Mouse (Mus musculus): ENCODE measurements around the gene Eif4g2. TPM values are rescaled to one million over a fixed set of nuclear protein-coding genes. Genes with fewer than 3 reads are reported as not detected.

Eif4g2 gene
- polyA plus RNA-seq, 1 experiment: 88.3 TPM

GRCm38 (mm10) chr7:111109161-111109560, 26.3 kb upstream of the Eif4g2 start:
- TF ChIP-seq POLR2A (IDR thresholded peaks at IDR 0.05; ENCODE audit: borderline replicate concordance, extremely low read depth, low read depth, low read length): no peak
- TF ChIP-seq CTCF (IDR thresholded peaks at IDR 0.05; ENCODE audit: insufficient read depth, low read length): no peak
- Histone ChIP-seq H3K4me1 (ENCODE audit: control insufficient read depth, insufficient read depth, low read length) (no peaks in the 10 kb centered on the region), H3K4me3 (replicated peaks; ENCODE audit: extremely low read depth, low read depth, low read length) (no peak overlapping the region)
- no peak for DNase-seq
- WGBS: 86% methylated on average over 2 of the region's 2 CpGs

GRCm38 (mm10) chr7:111098196-111098595, 15.4 kb upstream of the Eif4g2 start:
- 100% methylated on average over 1 of the region's 1 CpGs for WGBS
- no peak for DNase-seq
- no peak overlapping the region for H3K4me3 ChIP-seq (replicated peaks; ENCODE audit: extremely low read depth, low read depth, low read length)
- no peaks in the 10 kb centered on the region for H3K4me1 ChIP-seq (ENCODE audit: control insufficient read depth, insufficient read depth, low read length)
- TF ChIP-seq CTCF (IDR thresholded peaks at IDR 0.05; ENCODE audit: insufficient read depth, low read length) (no peak), POLR2A (IDR thresholded peaks at IDR 0.05; ENCODE audit: borderline replicate concordance, extremely low read depth, low read depth, low read length) (no peak)

- 64% methylated on average over 2 of the region's 2 CpGs for WGBS
- TF ChIP-seq POLR2A (IDR thresholded peaks at IDR 0.05; ENCODE audit: borderline replicate concordance, extremely low read depth, low read depth, low read length): no peak
- TF ChIP-seq CTCF (IDR thresholded peaks at IDR 0.05; ENCODE audit: insufficient read depth, low read length): no peak
- no peak overlapping the region for H3K4me3 ChIP-seq (replicated peaks; ENCODE audit: extremely low read depth, low read depth, low read length)
- DNase-seq: no peak
- no peaks in the 10 kb centered on the region for H3K4me1 ChIP-seq (ENCODE audit: control insufficient read depth, insufficient read depth, low read length)
Measured at GRCm38 (mm10) chr7:111095169-111095568, 12.3 kb upstream of the Eif4g2 start.

- no peak for DNase-seq
- TF ChIP-seq POLR2A (IDR thresholded peaks at IDR 0.05; ENCODE audit: borderline replicate concordance, extremely low read depth, low read depth, low read length) (no peak), CTCF (IDR thresholded peaks at IDR 0.05; ENCODE audit: insufficient read depth, low read length) (no peak)
- H3K4me1 ChIP-seq (ENCODE audit: control insufficient read depth, insufficient read depth, low read length): peaks cover 6% of the 10 kb centered on the region
- no peak overlapping the region for H3K4me3 ChIP-seq (replicated peaks; ENCODE audit: extremely low read depth, low read depth, low read length)
Measured at GRCm38 (mm10) chr7:111085153-111085552, 2.3 kb upstream of the Eif4g2 start.

- DNase-seq: no peak
- WGBS: 52% methylated on average over 2 of the region's 2 CpGs
Measured at GRCm38 (mm10) chr7:111084443-111084842, 1.6 kb upstream of the Eif4g2 start.

GRCm38 (mm10) chr7:111083733-111084120, 897 bp upstream of the Eif4g2 start:
- H3K4me1 ChIP-seq (ENCODE audit: control insufficient read depth, insufficient read depth, low read length): peaks cover 10% of the 10 kb centered on the region
- no peak for TF ChIP-seq POLR2A (IDR thresholded peaks at IDR 0.05; ENCODE audit: borderline replicate concordance, extremely low read depth, low read depth, low read length)
- no peak for TF ChIP-seq CTCF (IDR thresholded peaks at IDR 0.05; ENCODE audit: insufficient read depth, low read length)
- DNase-seq: no peak
- peak overlapping the region; percentile 94 for H3K4me3 ChIP-seq (replicated peaks; ENCODE audit: extremely low read depth, low read depth, low read length)
- 9% methylated on average over 4 of the region's 4 CpGs for WGBS

More at GRCm38 (mm10) chr7:111084443-111084842, 1.6 kb upstream of the Eif4g2 start:
- peaks cover 8% of the 10 kb centered on the region for H3K4me1 ChIP-seq (ENCODE audit: control insufficient read depth, insufficient read depth, low read length)
- TF ChIP-seq CTCF (IDR thresholded peaks at IDR 0.05; ENCODE audit: insufficient read depth, low read length) (no peak), POLR2A (IDR thresholded peaks at IDR 0.05; ENCODE audit: borderline replicate concordance, extremely low read depth, low read depth, low read length) (no peak)
- H3K4me3 ChIP-seq (replicated peaks; ENCODE audit: extremely low read depth, low read depth, low read length): no peak overlapping the region

GRCm38 (mm10) chr7:111082043-111082821, 598 bp downstream of the Eif4g2 start:
- DNase-seq: peak; percentile 89
- under 1% methylated on average over 83 of the region's 83 CpGs for WGBS
- TF ChIP-seq POLR2A (IDR thresholded peaks at IDR 0.05; ENCODE audit: borderline replicate concordance, extremely low read depth, low read depth, low read length): peak; percentile 57; the same call in 1 of the 2 replicates
- no peak for TF ChIP-seq CTCF (IDR thresholded peaks at IDR 0.05; ENCODE audit: insufficient read depth, low read length)
- H3K4me3 ChIP-seq (replicated peaks; ENCODE audit: extremely low read depth, low read depth, low read length): peak overlapping the region; percentile 95
- peaks cover 10% of the 10 kb centered on the region for H3K4me1 ChIP-seq (ENCODE audit: control insufficient read depth, insufficient read depth, low read length)

- TF ChIP-seq CTCF (IDR thresholded peaks at IDR 0.05; ENCODE audit: insufficient read depth, low read length) (no peak), POLR2A (IDR thresholded peaks at IDR 0.05; ENCODE audit: borderline replicate concordance, extremely low read depth, low read depth, low read length) (no peak)
- WGBS: 57% methylated on average over 3 of the region's 3 CpGs
- H3K4me3 ChIP-seq (replicated peaks; ENCODE audit: extremely low read depth, low read depth, low read length): no peak overlapping the region
- DNase-seq: no peak
- peaks cover 10% of the 10 kb centered on the region for H3K4me1 ChIP-seq (ENCODE audit: control insufficient read depth, insufficient read depth, low read length)
Measured at GRCm38 (mm10) chr7:111080876-111081275, 2.0 kb downstream of the Eif4g2 start.

- TF ChIP-seq POLR2A (IDR thresholded peaks at IDR 0.05; ENCODE audit: borderline replicate concordance, extremely low read depth, low read depth, low read length) (no peak), CTCF (IDR thresholded peaks at IDR 0.05; ENCODE audit: insufficient read depth, low read length) (no peak)
- DNase-seq: no peak
- Histone ChIP-seq H3K4me1 (ENCODE audit: control insufficient read depth, insufficient read depth, low read length) (peaks cover 10% of the 10 kb centered on the region), H3K4me3 (replicated peaks; ENCODE audit: extremely low read depth, low read depth, low read length) (no peak overlapping the region)
- 46% methylated on average over 8 of the region's 8 CpGs for WGBS
Measured at GRCm38 (mm10) chr7:111080026-111080425, 2.8 kb downstream of the Eif4g2 start.

GRCm38 (mm10) chr7:111078271-111078670, 4.6 kb downstream of the Eif4g2 start:
- TF ChIP-seq POLR2A (IDR thresholded peaks at IDR 0.05; ENCODE audit: borderline replicate concordance, extremely low read depth, low read depth, low read length) (no peak), CTCF (IDR thresholded peaks at IDR 0.05; ENCODE audit: insufficient read depth, low read length) (no peak)
- WGBS: 90% methylated on average over 4 of the region's 4 CpGs
- DNase-seq: no peak
- Histone ChIP-seq H3K4me3 (replicated peaks; ENCODE audit: extremely low read depth, low read depth, low read length) (no peak overlapping the region), H3K4me1 (ENCODE audit: control insufficient read depth, insufficient read depth, low read length) (peaks cover 10% of the 10 kb centered on the region)

Data from lung, adult 2 months (tissue).